In the genomic region with DNA sequence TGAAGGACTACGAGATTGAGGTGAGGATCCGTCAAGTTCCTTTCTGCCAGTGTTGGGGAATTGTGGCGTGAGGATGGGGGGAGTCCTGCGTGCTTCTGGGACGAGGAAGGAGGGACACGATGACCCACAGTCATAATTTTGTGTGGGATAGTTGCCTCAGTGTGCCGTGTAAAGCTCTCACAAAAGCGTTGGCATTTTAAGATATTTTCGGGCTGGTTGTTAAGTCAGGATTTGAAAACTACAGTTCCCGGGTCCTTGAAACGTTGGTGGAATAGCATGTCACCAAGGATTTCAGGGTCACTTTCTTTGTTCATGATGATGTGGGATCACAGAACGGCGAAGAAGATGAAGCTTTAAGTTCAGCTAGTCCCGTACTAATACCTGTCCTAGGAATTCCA, we compare ENCODE assay signal across 8 mouse cellular contexts. TPM values are rescaled to one million over a fixed set of nuclear protein-coding genes. Genes with fewer than 3 reads are reported as not detected.
DNase-seq lines count a peak whose midpoint lies in the region; ATAC-seq lines count a peak whose summit lies in the region.

No protein-coding gene starts in this region.

- no peak for ATAC-seq in kidney, embryonic 16.5 days (ENCODE audit: low FRiP score, low TSS enrichment)
- ATAC-seq in hindbrain, embryonic 14.5 days (ENCODE audit: low FRiP score) = 0 out of 2 replicates have a peak, but pooled peaks have one; percentile 8
- no peak for ATAC-seq in midbrain, embryonic 14.5 days (ENCODE audit: low FRiP score, low TSS enrichment)

- H3K4me2 ChIP-seq in kidney, embryonic 16.5 days (replicated peaks; ENCODE audit: low read depth, low read length) = peak overlapping the region; percentile 74
- peak overlapping the region; percentile 60 for H3K4me2 ChIP-seq in hindbrain, embryonic 14.5 days (replicated peaks)
- peak overlapping the region; percentile 86 for H3K4me2 ChIP-seq in midbrain, embryonic 14.5 days (ENCODE audit: low read length)

- no peaks in the 10 kb centered on the region for H3K9me3 ChIP-seq in kidney, embryonic 16.5 days (ENCODE audit: low read length)
- no peaks in the 10 kb centered on the region for H3K9me3 ChIP-seq in hindbrain, embryonic 14.5 days (ENCODE audit: control insufficient read depth, low read length)
- no peaks in the 10 kb centered on the region for H3K9me3 ChIP-seq in midbrain, embryonic 14.5 days (ENCODE audit: control insufficient read depth, low read length)

- peak overlapping the region; percentile 68 for H3K4me3 ChIP-seq in kidney, embryonic 16.5 days (ENCODE audit: low read length)
- H3K4me3 ChIP-seq in brown adipose tissue, adult 24 weeks (ENCODE audit: insufficient read depth, low read depth, low read length) = peak overlapping the region; percentile 97
- H3K4me3 ChIP-seq in hindbrain, embryonic 14.5 days (replicated peaks; ENCODE audit: low read length) = peak overlapping the region; percentile 86
- peak overlapping the region; percentile 94 for H3K4me3 ChIP-seq in midbrain, embryonic 14.5 days (replicated peaks; ENCODE audit: low read depth, low read length)

- H3K4me1 ChIP-seq in kidney, embryonic 16.5 days (ENCODE audit: insufficient read depth, low read length) = peaks cover 8% of the 10 kb centered on the region; the same call in 1 of the 2 replicates
- H3K4me1 ChIP-seq in brown adipose tissue, adult 24 weeks (ENCODE audit: control insufficient read depth, insufficient read depth, insufficient read length, low read length) = peaks cover 3% of the 10 kb centered on the region; the same call in 1 of the 2 replicates
- H3K4me1 ChIP-seq in hindbrain, embryonic 14.5 days (replicated peaks; ENCODE audit: control insufficient read depth, insufficient read depth, low read length) = peaks cover 10% of the 10 kb centered on the region; the same call in 1 of the 2 replicates
- peaks cover 4% of the 10 kb centered on the region; the same call in 1 of the 2 replicates for H3K4me1 ChIP-seq in midbrain, embryonic 14.5 days (ENCODE audit: control insufficient read depth, insufficient read depth, low read length)

- DNase-seq in kidney, adult 11 months = no peak
- DNase-seq in hindbrain, embryonic 14.5 days (ENCODE audit: low spot score) = no peak
- DNase-seq in midbrain, embryonic 14.5 days = peak; percentile 1
- DNase-seq in frontal cortex, adult 2 months (ENCODE audit: extremely low spot score in 1 of 2, low spot score in 1 of 2) = no peak
- no peak for DNase-seq in layer of hippocampus, postnatal 25 days (ENCODE audit: extremely low spot score in 1 of 2, low spot score in 1 of 2)
- no peak for DNase-seq in thymus, adult 18-20 months

- under 1% methylated on average over 14 of the region's 14 CpGs for whole genome bisulfite sequencing in kidney, embryonic 16.5 days
- 2% methylated on average over 14 of the region's 14 CpGs for whole genome bisulfite sequencing in hindbrain, embryonic 14.5 days
- WGBS in midbrain, embryonic 14.5 days = 1% methylated on average over 14 of the region's 14 CpGs

- peak overlapping the region; percentile 87 for H3K9ac ChIP-seq in kidney, embryonic 16.5 days (replicated peaks; ENCODE audit: low read length)
- H3K9ac ChIP-seq in hindbrain, embryonic 14.5 days = peak overlapping the region; percentile 79
- H3K9ac ChIP-seq in midbrain, embryonic 14.5 days (replicated peaks; ENCODE audit: low read length) = peak overlapping the region; percentile 80

- no peaks in the 10 kb centered on the region for H3K27me3 ChIP-seq in kidney, embryonic 16.5 days (ENCODE audit: insufficient read depth, low read length)
- H3K27me3 ChIP-seq in hindbrain, embryonic 14.5 days (ENCODE audit: control insufficient read depth, insufficient read depth, low read length) = no peaks in the 10 kb centered on the region
- no peaks in the 10 kb centered on the region for H3K27me3 ChIP-seq in midbrain, embryonic 14.5 days (ENCODE audit: control insufficient read depth, insufficient read depth, low read length)

- H3K36me3 ChIP-seq in kidney, embryonic 16.5 days (ENCODE audit: insufficient read depth, low read length) = no peaks in the 10 kb centered on the region
- H3K36me3 ChIP-seq in hindbrain, embryonic 14.5 days (replicated peaks; ENCODE audit: control insufficient read depth, insufficient read depth) = 0 out of 2 replicates have a peak, but pooled peaks cover 7% of the 10 kb centered on the region
- H3K36me3 ChIP-seq in midbrain, embryonic 14.5 days (ENCODE audit: control insufficient read depth, insufficient read depth, low read length) = peaks cover 5% of the 10 kb centered on the region; the same call in 1 of the 2 replicates

- no peak overlapping the region for H3K27ac ChIP-seq in kidney, embryonic 16.5 days (ENCODE audit: low read length)
- H3K27ac ChIP-seq in brown adipose tissue, adult 24 weeks (replicated peaks; ENCODE audit: low read depth, low read length) = no peak overlapping the region
- H3K27ac ChIP-seq in hindbrain, embryonic 14.5 days = no peak overlapping the region
- H3K27ac ChIP-seq in midbrain, embryonic 14.5 days (replicated peaks; ENCODE audit: low read depth, low read length) = no peak overlapping the region

RNA-seq across cellular contexts. Expression of gene Atad5, which starts 0.6 kb away (rescaled TPM):
- 8.3 and 10.5 TPM in 2 replicates for polyA plus RNA-seq in kidney, embryonic 16.5 days (2015; fragmentation: Nextera tagmentation; extraction: Ambion mirVana)
- polyA plus RNA-seq in brown adipose tissue, adult 24 weeks (2012; ENCODE audit: insufficient read depth, insufficient read length, missing spikeins) = 0.75 and 0.79 TPM in 2 replicates
- polyA plus RNA-seq in hindbrain, embryonic 14.5 days (2014; fragmentation: Nextera tagmentation; extraction: Ambion mirVana) = 5.0 and 5.4 TPM in 2 replicates
- polyA plus RNA-seq in midbrain, embryonic 14.5 days (2014; fragmentation: Nextera tagmentation; extraction: Ambion mirVana) = 5.9 and 7.1 TPM in 2 replicates
- 3.9 and 4.4 TPM in 2 replicates for polyA plus RNA-seq in frontal cortex, adult 2 months (2012; rRNA removed)
- 1 to 10 TPM; 3.5 to 4.1 TPM for total RNA-seq in layer of hippocampus, postnatal 25 days (2021)

RNA-seq across cellular contexts. Expression of gene Crlf3, which starts 9.0 kb away (rescaled TPM):
- 39.0 and 39.5 TPM in 2 replicates for polyA plus RNA-seq in kidney, embryonic 16.5 days (2015; fragmentation: Nextera tagmentation; extraction: Ambion mirVana)
- polyA plus RNA-seq in brown adipose tissue, adult 24 weeks (2012; ENCODE audit: insufficient read depth, insufficient read length, missing spikeins) = 10.1 and 10.6 TPM in 2 replicates
- polyA plus RNA-seq in hindbrain, embryonic 14.5 days (2014; fragmentation: Nextera tagmentation; extraction: Ambion mirVana) = 10.7 and 12.3 TPM in 2 replicates
- polyA plus RNA-seq in midbrain, embryonic 14.5 days (2014; fragmentation: Nextera tagmentation; extraction: Ambion mirVana) = 9.2 and 12.7 TPM in 2 replicates
- polyA plus RNA-seq in frontal cortex, adult 2 months (2012; rRNA removed) = 16.6 and 17.0 TPM in 2 replicates
- 10 to 100 TPM; 16.7 to 22.1 TPM for total RNA-seq in layer of hippocampus, postnatal 25 days (2021)

RNA-seq across cellular contexts. Expression of gene Tefm, which starts 52.2 kb away (rescaled TPM):
- polyA plus RNA-seq in kidney, embryonic 16.5 days (2015; fragmentation: Nextera tagmentation; extraction: Ambion mirVana) = 35.0 and 39.0 TPM in 2 replicates
- 35.2 and 39.9 TPM in 2 replicates for polyA plus RNA-seq in brown adipose tissue, adult 24 weeks (2012; ENCODE audit: insufficient read depth, insufficient read length, missing spikeins)
- polyA plus RNA-seq in hindbrain, embryonic 14.5 days (2014; fragmentation: Nextera tagmentation; extraction: Ambion mirVana) = 19.9 and 24.3 TPM in 2 replicates
- polyA plus RNA-seq in midbrain, embryonic 14.5 days (2014; fragmentation: Nextera tagmentation; extraction: Ambion mirVana) = 24.0 and 25.4 TPM in 2 replicates
- 8.7 and 9.5 TPM in 2 replicates for polyA plus RNA-seq in frontal cortex, adult 2 months (2012; rRNA removed)
- 10 to 100 TPM in 1 of 2 experiments, 1 to 10 TPM in 1; 9.2 to 10.8 TPM for total RNA-seq in layer of hippocampus, postnatal 25 days (2021)
